Mouse (Mus musculus) urinary bladder, postnatal 25 days (tissue): ENCODE measurements around the gene Ncf2.

Experiments
- DNase-seq: peaks from one replicate; pipeline ENCODE4 v3.0.0; 2022; ENCODE audit warnings: low spot score

The Ncf2 gene

DNA sequence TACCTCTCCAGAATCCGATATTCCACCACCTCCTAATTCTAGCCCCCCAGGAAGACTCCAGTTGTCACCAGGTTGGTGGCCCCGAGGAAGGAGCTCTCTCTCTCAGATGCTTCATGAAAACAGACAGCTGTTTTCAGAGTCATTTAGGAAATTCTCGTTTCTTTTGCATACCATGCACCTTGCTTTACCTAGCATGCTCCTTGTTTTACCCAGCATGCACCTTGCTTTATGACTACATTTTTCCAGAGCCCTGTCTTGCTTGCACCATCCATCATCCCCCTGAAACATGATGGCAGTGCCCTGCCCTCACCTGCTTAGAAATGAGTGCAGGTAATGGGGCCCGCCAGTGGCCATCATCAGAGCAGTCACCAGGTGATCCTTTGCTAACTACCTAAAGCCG lies 31.6 kb downstream of the Ncf2 start:
- DNase-seq = no peak

DNA sequence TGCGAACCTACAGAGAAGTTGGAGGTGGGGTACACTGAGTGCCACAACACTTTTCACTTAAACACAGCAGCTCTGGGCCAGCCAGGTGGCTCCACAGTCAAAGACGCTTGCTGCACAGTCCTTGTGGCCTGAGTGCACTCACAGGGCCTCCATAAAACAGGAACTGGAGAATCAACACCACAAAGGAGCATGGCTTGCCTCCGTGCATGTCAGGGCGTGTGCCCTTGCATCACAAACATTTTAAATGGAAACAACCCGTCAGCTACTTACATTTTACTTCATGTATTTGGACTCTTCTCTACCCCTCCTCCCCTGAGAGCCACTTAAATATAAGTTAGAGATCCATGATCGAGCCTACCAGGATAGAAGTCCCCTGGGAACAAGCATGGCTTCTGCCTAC lies 32.3 kb downstream of the Ncf2 start:
- DNase-seq = no peak

DNA sequence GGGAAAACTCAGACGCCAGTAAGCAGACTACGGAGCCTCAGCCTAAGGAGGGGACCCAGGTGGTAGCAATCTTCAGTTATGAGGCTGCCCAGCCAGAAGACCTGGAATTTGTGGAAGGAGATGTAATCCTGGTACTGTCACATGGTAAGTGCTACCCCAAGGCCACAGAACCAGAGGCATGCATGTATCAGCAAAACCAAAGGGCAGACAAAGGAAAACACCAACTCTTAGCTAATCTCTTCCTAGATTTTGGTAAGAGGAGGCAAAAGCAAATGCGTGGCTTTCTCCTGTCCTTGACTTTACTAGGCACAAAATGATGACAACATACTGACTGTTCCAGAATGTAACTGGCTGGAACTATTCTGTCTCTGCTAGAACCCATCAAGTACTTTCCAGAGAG lies 35.1 kb downstream of the Ncf2 start:
- DNase-seq = no peak

DNA sequence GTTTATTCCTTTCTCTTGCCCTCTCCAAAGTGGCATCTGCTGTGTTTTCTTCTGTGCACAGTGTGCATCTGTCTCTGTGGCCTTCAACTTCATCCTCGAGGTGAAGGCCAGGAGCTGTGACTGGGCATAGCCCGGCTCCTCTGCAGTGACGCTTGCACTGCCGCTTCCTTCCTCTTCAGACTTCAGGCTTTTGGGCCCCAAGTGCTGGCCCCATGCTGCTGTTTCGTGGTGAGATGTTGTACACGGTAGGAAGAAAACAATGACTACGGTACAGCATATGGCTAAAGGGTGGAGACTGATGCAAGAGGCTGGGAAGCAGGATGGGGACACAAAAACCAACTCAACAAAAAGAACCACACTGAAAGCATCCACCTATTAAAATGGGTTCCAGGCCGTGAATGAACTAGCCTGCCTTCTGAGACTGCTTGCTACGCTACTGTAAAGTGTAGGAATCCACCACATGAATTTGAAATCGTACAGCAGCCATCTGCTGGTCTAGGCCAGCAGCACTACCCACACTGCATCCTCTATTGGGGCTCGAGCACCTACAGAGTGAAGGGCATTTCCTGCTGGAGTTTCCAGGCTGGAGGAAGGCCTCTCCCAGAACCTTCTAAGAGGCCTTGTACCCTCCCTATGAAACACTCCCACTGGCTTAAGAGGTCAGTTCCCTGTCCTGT lies 38.2 kb downstream of the Ncf2 start:
- DNase-seq = no peak

DNA sequence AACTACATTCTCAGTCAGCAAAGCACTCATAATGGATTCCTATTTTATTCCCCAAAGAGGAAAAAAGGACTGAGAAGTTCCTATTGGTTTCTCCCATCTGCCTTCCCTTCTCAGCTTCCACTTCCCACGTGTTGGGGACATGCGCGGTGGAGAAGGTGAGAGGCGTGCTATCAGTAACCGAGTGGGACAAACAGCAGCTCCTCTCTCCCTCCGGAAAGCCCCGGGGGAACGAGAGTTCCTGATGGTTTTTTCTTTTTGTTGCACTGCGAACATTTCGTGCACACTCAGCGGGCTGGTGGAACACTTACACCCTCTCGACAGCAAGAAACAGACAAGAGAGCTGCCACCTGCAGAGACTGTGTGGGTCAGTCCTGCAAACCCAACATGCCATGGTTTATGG lies 38.8 kb downstream of the Ncf2 start:
- no peak for DNase-seq

DNA sequence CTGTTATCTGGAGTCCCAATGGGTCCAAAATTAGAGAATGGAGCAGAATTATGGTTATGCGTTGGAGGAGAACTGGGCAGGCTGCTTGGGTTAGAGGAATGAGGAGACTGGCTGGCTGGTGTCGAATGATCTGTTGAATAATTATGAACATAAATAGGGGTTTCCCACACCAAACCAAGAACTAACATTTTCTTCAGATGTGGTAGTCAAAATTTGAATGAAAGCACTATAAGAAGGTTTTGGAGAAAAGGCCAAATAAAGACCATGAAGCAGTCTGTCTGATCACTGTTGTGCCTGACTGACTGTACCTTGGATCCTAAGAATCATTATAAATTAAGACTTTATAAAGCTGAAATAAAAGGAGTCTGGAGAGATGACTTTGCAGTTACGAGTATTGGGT lies 40.3 kb downstream of the Ncf2 start:
- no peak for DNase-seq

DNA sequence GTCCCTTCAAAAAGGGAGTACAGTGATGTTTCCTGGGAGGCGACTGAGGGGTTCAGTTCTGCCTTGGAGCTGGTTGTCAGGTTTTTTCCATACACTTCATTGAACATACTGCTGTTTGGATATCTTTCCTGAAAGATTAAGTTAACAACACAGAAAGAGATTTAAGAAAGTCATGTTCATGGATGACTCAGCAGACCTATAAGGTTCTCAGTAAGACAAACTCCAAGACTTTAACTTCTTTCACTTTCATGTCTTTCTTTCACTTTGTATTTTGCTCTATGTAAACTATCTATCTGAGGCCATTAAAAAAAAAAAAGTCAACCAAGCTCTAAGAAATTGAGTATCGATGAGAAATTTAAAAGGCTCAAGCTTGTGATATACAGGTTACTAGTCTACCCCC lies 41.1 kb downstream of the Ncf2 start:
- no peak for DNase-seq

DNA sequence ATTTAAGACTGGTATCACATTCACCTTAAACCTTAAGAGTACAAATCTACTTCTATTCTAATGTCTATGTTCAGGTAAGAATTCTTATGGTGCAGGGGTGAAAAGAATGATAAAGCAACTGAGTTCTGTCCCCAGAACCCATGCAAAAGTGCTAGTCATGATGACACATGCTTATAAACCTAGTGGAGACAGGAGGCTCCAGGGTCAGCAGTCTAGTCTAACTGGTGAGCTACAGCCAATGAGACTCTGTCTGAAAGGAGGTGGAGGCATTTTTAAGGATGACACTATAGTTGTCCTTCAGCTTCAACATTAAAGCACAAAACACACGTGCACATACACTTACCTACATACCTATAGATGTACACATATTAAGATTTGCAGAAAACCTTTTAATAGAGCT lies 44.6 kb downstream of the Ncf2 start:
- no peak for DNase-seq

DNA sequence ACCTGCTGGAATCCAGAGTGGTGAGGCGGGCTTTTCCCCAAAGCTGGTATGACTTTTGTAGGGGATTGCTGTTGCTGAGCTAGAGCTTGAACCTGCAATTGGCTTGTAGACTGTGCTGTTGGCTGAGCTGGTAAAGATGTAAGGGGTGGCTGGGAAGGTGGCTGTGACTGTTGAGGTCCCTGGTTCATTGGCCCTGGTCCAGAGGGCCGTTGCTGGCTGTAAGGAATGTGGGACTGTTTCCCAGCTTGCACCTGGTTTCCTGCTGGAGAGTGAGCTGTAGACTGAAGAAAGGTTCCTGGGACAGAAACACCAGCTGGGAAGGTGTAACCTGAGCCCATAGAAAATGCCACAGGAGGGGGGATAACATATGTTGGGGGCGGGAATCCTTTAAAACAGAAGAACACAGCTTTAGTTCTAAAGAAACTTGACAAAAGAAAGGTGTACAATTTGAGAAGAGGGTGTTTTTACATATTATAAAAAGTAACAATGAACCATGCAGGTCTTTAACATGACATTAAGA lies 45.3 kb downstream of the Ncf2 start:
- DNase-seq = no peak

DNA sequence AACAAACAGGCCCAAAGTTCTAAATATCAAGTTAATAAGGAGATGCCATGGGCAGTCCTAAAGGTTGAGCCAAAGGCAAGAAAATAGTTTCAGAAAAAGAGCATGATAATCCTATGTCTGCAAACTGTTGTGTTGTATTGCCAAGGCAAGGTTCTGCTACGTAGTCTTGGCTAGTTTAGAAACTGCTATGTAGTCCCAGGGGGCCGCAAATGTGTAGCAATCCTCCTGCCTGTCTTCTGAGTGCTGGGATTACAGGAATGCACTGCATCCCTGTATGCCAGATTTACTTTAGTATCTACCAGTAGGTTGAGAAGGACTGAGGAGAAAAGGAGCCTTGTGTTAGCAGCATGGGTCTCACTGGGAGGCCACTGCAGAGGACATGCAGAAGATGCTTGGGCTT lies 46.9 kb downstream of the Ncf2 start:
- DNase-seq = no peak

DNA sequence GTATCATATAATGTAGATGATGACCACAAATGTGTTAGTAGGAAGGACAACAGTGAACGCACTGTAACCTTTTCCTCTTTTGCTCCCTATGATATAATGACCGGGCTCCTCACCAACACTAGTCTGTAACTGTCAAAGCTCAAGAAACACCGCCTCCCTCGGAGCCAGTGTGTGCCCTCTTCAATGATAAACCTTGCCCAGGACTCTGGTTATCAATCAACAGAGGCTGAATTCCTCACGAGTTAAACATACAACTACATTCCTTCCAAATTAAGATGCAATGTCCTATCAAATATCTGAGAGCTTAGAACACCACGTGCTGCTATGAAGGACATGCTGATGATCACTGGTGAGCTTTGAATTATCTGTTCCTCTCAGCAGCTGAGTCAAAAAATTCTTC lies 69.9 kb downstream of the Ncf2 start:
- DNase-seq = no peak

DNA sequence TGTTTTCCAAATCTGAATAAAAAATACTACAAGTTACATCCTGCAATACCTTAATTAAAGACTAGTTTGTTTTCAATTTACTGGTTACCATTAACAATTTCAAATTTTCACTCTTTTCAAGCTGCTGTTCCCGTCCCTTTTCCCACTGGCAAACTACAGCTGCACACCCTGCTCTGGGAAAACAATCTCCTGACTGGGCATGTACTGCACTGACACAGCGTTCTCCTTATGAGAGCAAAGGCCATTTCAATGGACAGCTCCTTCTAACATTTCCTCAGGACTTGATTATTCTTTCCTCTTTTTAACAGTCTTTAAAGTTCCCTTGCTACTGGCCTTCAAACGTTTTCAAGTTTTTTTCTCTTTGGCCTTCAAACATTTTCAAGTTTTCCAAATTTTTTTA lies 71.0 kb downstream of the Ncf2 start:
- DNase-seq = no peak
